Mouse (Mus musculus) midbrain, embryonic 10.5 days (tissue): Measurements from ENCODE around the gene Trio. TPM values are rescaled to one million over a fixed set of nuclear protein-coding genes. Genes with fewer than 3 reads are reported as not detected.

Source experiments
- DNase-seq: peaks from one replicate; pipeline ENCODE4 v3.0.0-alpha.2; 2017; ENCODE audit warnings: low spot score
- H3K27ac ChIP-seq: fragments of 300-500 bp; sonication (generic); replicated peaks from 2 replicates; pipeline ENCODE4 v1.5.1; 2016; ENCODE audit warnings: mild to moderate bottlenecking
- H3K27me3 ChIP-seq: fragments of 300-500 bp; sonication (generic); 2 replicates; pipeline ENCODE4 v1.6.1; 2016; ENCODE audit warnings: low read depth, mild to moderate bottlenecking; ENCODE audit not compliant: poor library complexity, severe bottlenecking
- H3K36me3 ChIP-seq: fragments of 300-500 bp; sonication (generic); 2 replicates; pipeline ENCODE4 v1.6.1; 2016; ENCODE audit warnings: mild to moderate bottlenecking, moderate library complexity
- H3K4me1 ChIP-seq: fragments of 300-500 bp; sonication (generic); 2 replicates; pipeline ENCODE4 v1.6.1; 2016
- H3K4me3 ChIP-seq: fragments of 300-500 bp; sonication (generic); 2 replicates; pipeline ENCODE4 v1.5.1; 2016; ENCODE audit warnings: mild to moderate bottlenecking, moderate library complexity
- H3K9me3 ChIP-seq: fragments of 300-500 bp; sonication (generic); replicated peaks from 2 replicates; pipeline ENCODE4 v1.6.1; 2016; ENCODE audit warnings: mild to moderate bottlenecking
- WGBS: fragments of 180-500 bp; shearing (Covaris S2); methylation state at CpG from one replicate; pipeline ENCODE4 v1.1.7; 2016; 5-methylcytosine and 5-hydroxymethylcytosine counted together
- polyA plus RNA-seq: library from polyadenylated mRNA; unstranded; fragments of >200 nt; fragmentation: Nextera tagmentation; extraction: Ambion mirVana; gene quantifications from 2 replicates; pipeline ENCODE4 v1.2.1, GENCODE M21; 2016

Gene Trio
- polyA plus RNA-seq, 1 experiment from 2014 or later, result 19.0 TPM

DNA sequence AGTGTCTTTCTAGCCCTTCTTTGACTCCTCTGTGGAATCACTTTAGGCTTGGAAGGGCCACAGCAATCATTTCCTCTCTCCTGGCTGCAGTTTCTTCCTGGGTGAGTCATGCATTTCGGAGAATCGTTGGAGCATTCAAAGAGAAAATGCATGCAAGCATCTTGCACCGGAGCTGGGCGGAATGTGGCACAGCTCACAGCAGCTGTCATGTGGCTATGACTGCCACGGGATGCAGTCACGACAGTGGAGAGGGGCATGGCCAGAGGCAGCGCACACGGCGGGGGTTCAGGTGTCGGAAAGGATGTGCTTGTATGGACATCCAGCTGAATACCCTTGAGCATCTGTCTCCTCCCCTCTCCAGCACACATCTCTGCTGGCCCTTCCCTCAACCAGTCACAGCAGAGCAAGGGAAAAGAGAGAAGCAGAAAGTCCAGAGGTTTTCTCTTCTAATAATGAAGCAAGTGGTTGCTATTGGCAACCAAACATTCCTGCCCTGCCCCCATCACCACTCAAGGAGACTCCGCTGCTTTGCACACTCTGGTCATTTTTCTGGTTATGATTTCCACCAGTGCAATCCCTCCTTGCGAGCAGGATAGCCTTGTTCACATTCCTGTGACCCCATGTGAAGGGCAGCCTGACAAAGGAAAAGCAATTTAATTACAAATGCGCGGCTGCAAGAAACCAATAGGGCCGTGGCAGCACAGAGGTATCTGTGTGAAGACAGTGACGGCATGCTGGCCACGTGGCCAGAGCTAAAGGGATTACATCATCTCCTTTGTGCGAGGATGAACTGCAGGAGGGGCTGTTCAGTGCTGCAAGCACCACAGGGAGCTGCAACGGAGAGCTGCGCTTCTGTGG, 88.4 kb downstream of the Trio start:
- WGBS, result 7% methylated on average over 20 of the region's 20 CpGs
- H3K4me3 ChIP-seq, result peak overlapping the region; percentile 49
- no peaks in the 10 kb centered on the region for H3K36me3 ChIP-seq
- no peaks in the 10 kb centered on the region for H3K9me3 ChIP-seq
- H3K27me3 ChIP-seq, result peaks cover 28% of the 10 kb centered on the region
- peak; percentile 89 for DNase-seq
- H3K27ac ChIP-seq, result peak overlapping the region; percentile 87
- H3K4me1 ChIP-seq, result peaks cover 65% of the 10 kb centered on the region

DNA sequence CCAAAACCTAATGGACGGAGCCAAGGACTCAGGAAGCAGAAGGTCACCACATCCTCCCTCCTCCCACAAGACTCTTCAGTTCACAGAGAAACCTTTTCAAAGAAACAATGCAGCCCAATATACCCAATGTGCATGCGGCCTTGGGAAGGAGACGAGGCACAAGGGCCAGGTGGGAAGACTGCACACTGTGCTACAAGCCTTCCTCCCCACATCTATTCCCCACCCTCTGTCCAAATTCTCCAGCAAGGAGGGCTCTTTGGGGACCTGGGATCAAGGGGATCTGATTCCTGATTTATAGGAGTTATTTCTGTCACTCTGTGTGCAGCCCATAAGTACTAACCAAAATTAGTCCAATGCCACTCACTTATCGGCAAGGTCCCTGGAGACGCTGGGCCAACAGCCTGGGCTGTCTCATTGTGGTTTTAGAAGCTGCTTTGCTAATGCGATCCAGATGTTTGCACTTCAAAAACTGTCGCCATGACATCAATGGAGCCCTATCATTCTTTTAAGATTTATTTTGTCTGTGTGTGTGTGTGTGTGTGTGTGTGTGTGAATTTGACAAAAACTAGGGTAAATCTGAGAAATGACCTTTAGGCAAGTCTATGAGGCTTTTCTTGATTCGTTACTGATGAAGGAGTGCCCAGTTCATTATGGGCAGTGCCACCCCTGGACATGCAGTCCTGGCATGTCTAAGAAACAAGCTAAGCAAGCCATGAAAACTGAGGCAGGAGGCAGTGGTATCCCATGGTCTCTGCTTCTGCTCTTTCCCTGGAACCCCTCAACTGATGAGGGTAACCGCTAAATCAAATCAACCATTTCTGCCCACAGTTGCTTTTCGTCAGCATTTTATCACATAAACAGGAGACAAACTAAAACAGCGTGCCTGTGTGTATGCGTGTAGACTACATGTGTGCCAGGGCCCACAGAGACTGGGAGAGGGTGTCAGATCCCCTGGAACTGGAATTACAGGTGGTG, 89.6 kb downstream of the Trio start:
- Histone ChIP-seq H3K27ac (peak overlapping the region; percentile 87), H3K4me1 (peaks cover 57% of the 10 kb centered on the region), H3K27me3 (peaks cover 28% of the 10 kb centered on the region), H3K36me3 (no peaks in the 10 kb centered on the region), H3K9me3 (no peaks in the 10 kb centered on the region), H3K4me3 (no peak overlapping the region)
- no peak for DNase-seq
- WGBS, result 72% methylated on average over 12 of the region's 12 CpGs

- DNase-seq, result no peak
- WGBS, result 91% methylated on average over 1 of the region's 1 CpGs
- no peak overlapping the region for H3K4me3 ChIP-seq
Measured at GRCm38 (mm10) chr15:27933270-27933669, 92.4 kb downstream of the Trio start.

GRCm38 (mm10) chr15:27931891-27932290, 93.8 kb downstream of the Trio start:
- WGBS, result 86% methylated on average over 12 of the region's 12 CpGs
- no peaks in the 10 kb centered on the region for H3K9me3 ChIP-seq
- peaks cover 36% of the 10 kb centered on the region for H3K4me1 ChIP-seq
- H3K27ac ChIP-seq, result no peak overlapping the region
- no peak for DNase-seq
- no peaks in the 10 kb centered on the region for H3K36me3 ChIP-seq
- H3K27me3 ChIP-seq, result peaks cover 7% of the 10 kb centered on the region; the same call in 1 of the 2 replicates
- H3K4me3 ChIP-seq, result no peak overlapping the region

More at GRCm38 (mm10) chr15:27933270-27933669, 92.4 kb downstream of the Trio start:
- no peak overlapping the region for H3K27ac ChIP-seq
- peaks cover 43% of the 10 kb centered on the region for H3K4me1 ChIP-seq
- H3K27me3 ChIP-seq, result peaks cover 7% of the 10 kb centered on the region; the same call in 1 of the 2 replicates
- no peaks in the 10 kb centered on the region for H3K9me3 ChIP-seq
- H3K36me3 ChIP-seq, result no peaks in the 10 kb centered on the region

DNA sequence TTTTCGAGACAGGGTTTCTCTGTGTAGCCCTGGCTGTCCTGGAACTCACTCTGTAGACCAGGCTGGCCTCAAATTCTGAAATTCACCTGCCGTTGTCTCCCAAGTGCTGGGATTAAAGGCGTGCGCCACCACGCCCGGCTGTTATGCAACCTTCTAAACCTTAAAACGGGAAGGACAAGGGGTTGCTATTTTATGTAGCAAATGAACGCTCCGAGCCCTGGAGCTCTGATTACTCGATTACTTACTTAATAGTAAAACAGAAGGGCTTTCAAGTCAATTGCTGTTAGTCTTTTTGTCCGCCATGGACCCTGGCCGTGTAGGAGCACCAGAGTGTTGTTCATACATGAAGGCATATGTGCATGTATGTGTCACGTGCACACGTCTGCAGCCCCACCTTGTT, 94.2 kb downstream of the Trio start:
- no peak overlapping the region for H3K27ac ChIP-seq
- no peaks in the 10 kb centered on the region for H3K9me3 ChIP-seq
- no peak for DNase-seq
- WGBS, result 95% methylated on average over 14 of the region's 14 CpGs
- peaks cover 2% of the 10 kb centered on the region; the same call in 1 of the 2 replicates for H3K27me3 ChIP-seq
- peaks cover 36% of the 10 kb centered on the region for H3K4me1 ChIP-seq
- H3K4me3 ChIP-seq, result no peak overlapping the region
- H3K36me3 ChIP-seq, result no peaks in the 10 kb centered on the region

- no peak overlapping the region for H3K27ac ChIP-seq
- 95% methylated on average over 6 of the region's 6 CpGs for WGBS
- H3K4me3 ChIP-seq, result no peak overlapping the region
- no peaks in the 10 kb centered on the region; the same call in 1 of the 2 replicates for H3K27me3 ChIP-seq
- no peak for DNase-seq
- no peaks in the 10 kb centered on the region for H3K36me3 ChIP-seq
- no peaks in the 10 kb centered on the region for H3K9me3 ChIP-seq
- H3K4me1 ChIP-seq, result peaks cover 59% of the 10 kb centered on the region
Measured at GRCm38 (mm10) chr15:27927614-27928013, 98.0 kb downstream of the Trio start.

GRCm38 (mm10) chr15:27926941-27927340, 98.7 kb downstream of the Trio start:
- Histone ChIP-seq H3K4me1 (peaks cover 65% of the 10 kb centered on the region), H3K9me3 (no peaks in the 10 kb centered on the region), H3K27me3 (no peaks in the 10 kb centered on the region; the same call in 1 of the 2 replicates), H3K27ac (no peak overlapping the region), H3K4me3 (no peak overlapping the region), H3K36me3 (no peaks in the 10 kb centered on the region)
- WGBS, result 85% methylated on average over 18 of the region's 18 CpGs
- DNase-seq, result no peak

- WGBS, result 72% methylated on average over 7 of the region's 7 CpGs
- H3K27me3 ChIP-seq, result no peaks in the 10 kb centered on the region; the same call in 1 of the 2 replicates
- no peak for DNase-seq
- H3K36me3 ChIP-seq, result no peaks in the 10 kb centered on the region
- H3K4me1 ChIP-seq, result peaks cover 68% of the 10 kb centered on the region
- no peak overlapping the region for H3K4me3 ChIP-seq
- H3K27ac ChIP-seq, result no peak overlapping the region
- no peaks in the 10 kb centered on the region for H3K9me3 ChIP-seq
Measured at GRCm38 (mm10) chr15:27926450-27926849, 99.2 kb downstream of the Trio start.

DNA sequence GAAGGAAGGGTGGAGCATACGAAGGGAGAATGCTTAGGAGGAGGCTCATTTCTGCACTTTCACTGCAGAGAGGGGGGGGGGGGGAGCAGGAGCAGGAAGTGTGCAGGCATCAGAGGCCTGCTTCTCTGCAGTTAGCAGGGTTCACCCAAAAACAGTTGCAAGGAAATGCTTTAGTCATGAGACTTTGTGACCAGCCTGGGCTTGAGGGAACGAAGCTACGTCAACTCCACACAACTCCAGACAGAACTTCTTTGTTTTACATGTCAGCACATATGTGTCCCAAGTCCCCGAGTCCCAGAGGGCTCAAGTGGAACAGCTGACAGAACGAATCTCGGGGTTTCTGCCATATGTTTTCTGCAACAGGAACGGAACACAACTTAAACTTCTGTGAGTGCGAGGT, 99.8 kb downstream of the Trio start:
- WGBS, result 65% methylated on average over 8 of the region's 8 CpGs
- H3K27ac ChIP-seq, result no peak overlapping the region
- H3K27me3 ChIP-seq, result no peaks in the 10 kb centered on the region; the same call in 1 of the 2 replicates
- no peaks in the 10 kb centered on the region for H3K36me3 ChIP-seq
- no peak overlapping the region for H3K4me3 ChIP-seq
- no peak for DNase-seq
- peaks cover 70% of the 10 kb centered on the region for H3K4me1 ChIP-seq
- no peaks in the 10 kb centered on the region for H3K9me3 ChIP-seq

GRCm38 (mm10) chr15:27925004-27925635, 100.5 kb downstream of the Trio start:
- Histone ChIP-seq H3K4me3 (no peak overlapping the region; the same call in 1 of the 2 replicates), H3K9me3 (no peaks in the 10 kb centered on the region), H3K27me3 (no peaks in the 10 kb centered on the region; the same call in 1 of the 2 replicates), H3K27ac (peak overlapping the region; percentile 49), H3K4me1 (peaks cover 71% of the 10 kb centered on the region), H3K36me3 (no peaks in the 10 kb centered on the region)
- WGBS, result 37% methylated on average over 15 of the region's 15 CpGs
- no peak for DNase-seq

DNA sequence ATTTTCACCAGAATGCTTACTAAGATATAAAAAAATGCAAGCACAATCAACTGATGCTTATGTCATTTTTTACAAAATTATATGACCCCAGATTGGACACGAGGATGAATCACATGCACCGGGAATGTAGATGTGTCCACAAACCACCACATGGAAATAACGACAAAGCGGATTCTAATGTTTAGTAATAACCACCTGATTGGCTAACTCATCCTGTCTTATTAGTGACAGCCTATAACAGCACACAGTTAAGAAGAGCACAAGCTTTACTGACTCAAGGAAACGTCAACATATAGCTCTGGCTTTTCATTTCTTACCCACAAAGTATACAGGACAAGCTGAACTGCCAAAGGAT, 101.7 kb downstream of the Trio start:
- no peaks in the 10 kb centered on the region for H3K36me3 ChIP-seq
- H3K4me3 ChIP-seq, result peak overlapping the region; percentile 45
- no peaks in the 10 kb centered on the region; the same call in 1 of the 2 replicates for H3K27me3 ChIP-seq
- DNase-seq, result no peak
- no peaks in the 10 kb centered on the region for H3K9me3 ChIP-seq
- 0 out of 2 replicates have a peak overlapping the region, but pooled peaks have one; percentile 77 for H3K27ac ChIP-seq
- H3K4me1 ChIP-seq, result peaks cover 76% of the 10 kb centered on the region
- 33% methylated on average over 5 of the region's 5 CpGs for WGBS
